Mouse (Mus musculus) limb, embryonic 14.5 days (tissue): ENCODE data around the gene Plekhg3. TPM values are rescaled to one million over a fixed set of nuclear protein-coding genes. Genes with fewer than 3 reads are reported as not detected.
A peak's percentile ranks its signal among the peaks of the same experiment; 100 is the strongest.

ENCODE experiments used
- ATAC-seq: fragments of 200-750 bp; cut with Nextera tagmentation; 2 replicates; pipeline ENCODE4 v1.8.0; 2017; ENCODE audit warnings: low read depth, moderate number of reproducible peaks, moderate TSS enrichment; ENCODE audit not compliant: low FRiP score
- DNase-seq: peaks from one replicate; pipeline ENCODE4 v3.0.0-alpha.2; 2015; ENCODE audit warnings: low spot score
- H3K27ac ChIP-seq: fragments of 300-500 bp; sonication (generic); replicated peaks from 2 replicates; pipeline ENCODE4 v1.5.1; 2014; ENCODE audit warnings: low read depth, mild to moderate bottlenecking, low read length, moderate library complexity, mixed read lengths
- H3K27me3 ChIP-seq: fragments of 300-500 bp; sonication (generic); 2 replicates; pipeline ENCODE4 v1.6.1; 2014; ENCODE audit warnings: low read length, mixed read lengths; ENCODE audit not compliant: control insufficient read depth, insufficient read depth
- H3K36me3 ChIP-seq: fragments of 300-500 bp; sonication (generic); 2 replicates; pipeline ENCODE4 v1.6.1; 2014; ENCODE audit warnings: mild to moderate bottlenecking, low read length, moderate library complexity, mixed read lengths; ENCODE audit not compliant: control insufficient read depth, insufficient read depth
- H3K4me1 ChIP-seq: fragments of 300-500 bp; sonication (generic); 2 replicates; pipeline ENCODE4 v1.6.1; 2014; ENCODE audit warnings: antibody characterized with exemption, low read length, mixed read lengths; ENCODE audit not compliant: control insufficient read depth, insufficient read depth
- H3K4me2 ChIP-seq: fragments of 300-500 bp; sonication (generic); replicated peaks from 2 replicates; pipeline ENCODE4 v1.6.1; 2014; ENCODE audit warnings: low read depth, mild to moderate bottlenecking, low read length, moderate library complexity; ENCODE audit not compliant: severe bottlenecking
- H3K4me3 ChIP-seq: fragments of 300-500 bp; sonication (generic); replicated peaks from 2 replicates; pipeline ENCODE4 v1.5.1; 2014; ENCODE audit warnings: low read length
- H3K9ac ChIP-seq: fragments of 300-500 bp; sonication (generic); 2 replicates; pipeline ENCODE4 v1.6.1; 2014; ENCODE audit warnings: mild to moderate bottlenecking, low read depth, low read length, moderate library complexity; ENCODE audit not compliant: severe bottlenecking
- H3K9me3 ChIP-seq: fragments of 300-500 bp; sonication (generic); 2 replicates; pipeline ENCODE4 v1.6.1; 2016; ENCODE audit warnings: low read length; ENCODE audit not compliant: control insufficient read depth
- POLR2A ChIP-seq: fragments of 200-500 bp; IDR thresholded peaks from 2 replicates; pipeline ENCODE4 v1.8.0; 2012; ENCODE audit warnings: inconsistent platforms, mild to moderate bottlenecking, moderate library complexity, borderline replicate concordance; ENCODE audit not compliant: insufficient read depth, insufficient read length; ENCODE audit errors: extremely low read depth
- WGBS: fragments of 180-500 bp; shearing (Covaris S2); extraction: QIAGEN DNeasy Blood & Tissue Kit; methylation state at CpG from one replicate; pipeline ENCODE4 v1.1.7; 2014; 5-methylcytosine and 5-hydroxymethylcytosine counted together
- polyA plus RNA-seq, 2 experiments: library from polyadenylated mRNA; depleted of rRNA in 1 of 2; stranded (reverse) in 1 of 2; unstranded in 1 of 2; fragments of >200 nt; fragmentation: Nextera tagmentation in 1 of 2; extraction: Ambion mirVana in 1 of 2; gene quantifications; 2 replicates each; pipeline versions ENCODE4 v1.2.1 to v1.2.3; 2012 to 2014

Gene Plekhg3
- polyA plus RNA-seq, 2 experiments: 5.6 to 22.7 TPM

- 0 out of 2 replicates have a peak overlapping the region, but pooled peaks have one; percentile 33 for H3K27ac ChIP-seq
- no peak overlapping the region for H3K9ac ChIP-seq
- H3K4me2 ChIP-seq: no peak overlapping the region
- peak; percentile 31; the same call in 1 of the 2 replicates for ATAC-seq
- no peaks in the 10 kb centered on the region for H3K27me3 ChIP-seq
- peaks cover 8% of the 10 kb centered on the region for H3K4me1 ChIP-seq
- H3K36me3 ChIP-seq: peaks cover 12% of the 10 kb centered on the region
- no peak overlapping the region for H3K4me3 ChIP-seq
- no peak for TF ChIP-seq POLR2A
- H3K9me3 ChIP-seq: no peaks in the 10 kb centered on the region
- peak; percentile 25 for DNase-seq
- 15% methylated on average over 6 of the region's 6 CpGs for WGBS
Observed at GRCm38 (mm10) chr12:76582841-76583240, 52.1 kb downstream of the Plekhg3 start.

GRCm38 (mm10) chr12:76583454-76583853 is 52.8 kb downstream of the Plekhg3 start:
- Histone ChIP-seq H3K4me3 (no peak overlapping the region), H3K4me1 (peaks cover 8% of the 10 kb centered on the region), H3K4me2 (no peak overlapping the region), H3K9ac (no peak overlapping the region), H3K27me3 (no peaks in the 10 kb centered on the region), H3K27ac (0 out of 2 replicates have a peak overlapping the region, but pooled peaks have one; percentile 33), H3K9me3 (no peaks in the 10 kb centered on the region), H3K36me3 (peaks cover 6% of the 10 kb centered on the region)
- no peak for ATAC-seq
- DNase-seq: no peak
- no peak for TF ChIP-seq POLR2A
- WGBS: 89% methylated on average over 7 of the region's 7 CpGs

DNA sequence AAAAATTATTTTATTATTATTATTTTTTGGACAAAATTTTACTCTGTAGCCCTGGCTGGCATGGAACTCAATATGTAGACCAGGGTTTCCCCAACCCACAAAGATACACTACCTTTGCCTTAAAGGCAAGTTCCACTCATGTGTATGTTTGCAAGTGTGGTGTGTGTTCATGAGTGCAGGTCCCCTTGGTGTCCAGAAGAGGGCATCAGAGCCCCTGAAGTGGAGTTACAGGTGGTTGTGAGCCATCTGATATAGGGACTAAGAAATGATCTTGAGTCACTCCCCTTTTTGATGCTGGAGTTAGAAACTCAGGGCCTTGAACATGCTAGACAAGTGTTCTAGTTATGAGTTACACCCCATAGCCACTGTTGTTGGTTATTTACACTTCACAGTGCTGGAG is 54.3 kb downstream of the Plekhg3 start:
- no peak overlapping the region for H3K27ac ChIP-seq
- H3K4me3 ChIP-seq: no peak overlapping the region
- no peak for TF ChIP-seq POLR2A
- no peaks in the 10 kb centered on the region for H3K36me3 ChIP-seq
- ATAC-seq (no peak), DNase-seq (no peak)
- no peaks in the 10 kb centered on the region for H3K27me3 ChIP-seq
- H3K4me2 ChIP-seq: no peak overlapping the region
- no peak overlapping the region for H3K9ac ChIP-seq
- peaks cover 8% of the 10 kb centered on the region for H3K4me1 ChIP-seq
- H3K9me3 ChIP-seq: no peaks in the 10 kb centered on the region

GRCm38 (mm10) chr12:76587357-76587756 is 56.7 kb downstream of the Plekhg3 start:
- no peaks in the 10 kb centered on the region for H3K36me3 ChIP-seq
- DNase-seq (no peak), ATAC-seq (no peak)
- WGBS: 64% methylated on average over 11 of the region's 11 CpGs
- H3K4me3 ChIP-seq: no peak overlapping the region
- no peaks in the 10 kb centered on the region for H3K27me3 ChIP-seq
- no peak for TF ChIP-seq POLR2A
- H3K4me1 ChIP-seq: peaks cover 8% of the 10 kb centered on the region
- no peak overlapping the region for H3K9ac ChIP-seq
- no peaks in the 10 kb centered on the region for H3K9me3 ChIP-seq
- H3K27ac ChIP-seq: no peak overlapping the region
- H3K4me2 ChIP-seq: no peak overlapping the region

- no peak for ATAC-seq
- DNase-seq: no peak
- no peak overlapping the region for H3K4me2 ChIP-seq
- no peaks in the 10 kb centered on the region for H3K9me3 ChIP-seq
- H3K9ac ChIP-seq: no peak overlapping the region
- no peak overlapping the region for H3K4me3 ChIP-seq
- H3K36me3 ChIP-seq: no peaks in the 10 kb centered on the region
- WGBS: 54% methylated on average over 6 of the region's 6 CpGs
- no peak for TF ChIP-seq POLR2A
- peaks cover 10% of the 10 kb centered on the region for H3K4me1 ChIP-seq
- no peak overlapping the region for H3K27ac ChIP-seq
- no peaks in the 10 kb centered on the region for H3K27me3 ChIP-seq
Observed at GRCm38 (mm10) chr12:76589531-76589930, 58.8 kb downstream of the Plekhg3 start.

DNA sequence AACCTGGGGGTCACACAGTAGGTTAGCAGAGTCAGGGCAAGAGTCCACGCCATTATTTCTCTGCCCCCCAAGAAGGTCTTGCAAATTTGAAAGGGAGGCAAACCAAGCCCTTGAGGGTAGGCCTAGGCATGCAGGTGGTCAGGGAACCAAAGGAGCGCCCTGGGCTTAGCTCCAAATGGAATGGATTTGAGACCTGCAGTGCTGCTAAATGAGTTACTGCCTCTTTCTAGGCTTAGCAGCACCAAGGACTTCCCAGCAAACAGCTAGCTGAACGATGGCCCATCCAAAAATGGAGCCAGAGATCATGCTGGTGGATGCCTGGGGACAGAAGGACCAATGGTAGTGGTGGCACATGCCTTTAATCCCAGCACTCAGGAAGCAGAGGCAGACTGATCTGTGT is 60.3 kb downstream of the Plekhg3 start:
- Histone ChIP-seq H3K4me2 (no peak overlapping the region), H3K27me3 (no peaks in the 10 kb centered on the region), H3K9ac (no peak overlapping the region), H3K27ac (no peak overlapping the region), H3K4me3 (no peak overlapping the region), H3K9me3 (no peaks in the 10 kb centered on the region), H3K36me3 (no peaks in the 10 kb centered on the region), H3K4me1 (peaks cover 12% of the 10 kb centered on the region)
- no peak for DNase-seq
- WGBS: 84% methylated on average over 3 of the region's 3 CpGs
- no peak for ATAC-seq
- TF ChIP-seq POLR2A: no peak
